Mouse (Mus musculus) liver, embryonic 14.5 days (tissue): Measurements from ENCODE around the gene Ube2t. TPM values are rescaled to one million over a fixed set of nuclear protein-coding genes. Genes with fewer than 3 reads are reported as not detected.

Experiments
- ATAC-seq: fragments of 200-750 bp; cut with Nextera tagmentation; 2 replicates; pipeline ENCODE4 v1.8.0; 2017; ENCODE audit warnings: moderate number of reproducible peaks, mild to moderate bottlenecking, moderate library complexity; ENCODE audit not compliant: insufficient read depth
- DNase-seq, 3 experiments: peaks; one replicate each; pipeline ENCODE4 v3.0.0-alpha.2; 2012 to 2013; ENCODE audit warnings: low read depth in 3 of 3, low spot score in 3 of 3
- H3K27ac ChIP-seq: fragments of 300-500 bp; sonication (generic); 2 replicates; pipeline ENCODE4 v1.5.1; 2014; ENCODE audit warnings: moderate library complexity, mild to moderate bottlenecking, control low read depth, inconsistent platforms
- H3K27me3 ChIP-seq: fragments of 300-500 bp; sonication (generic); 2 replicates; pipeline ENCODE4 v1.6.1; 2014; ENCODE audit warnings: mild to moderate bottlenecking, low read length, moderate library complexity; ENCODE audit not compliant: control insufficient read depth, insufficient read depth
- H3K36me3 ChIP-seq: fragments of 300-500 bp; sonication (generic); replicated peaks from 2 replicates; pipeline ENCODE4 v1.6.1; 2014; ENCODE audit warnings: low read depth; ENCODE audit not compliant: control insufficient read depth, insufficient read depth
- H3K4me1 ChIP-seq, 2 experiments: fragments of 200-500 bp in 1 of 2; fragments of 300-500 bp in 1 of 2; sonication (generic) in 1 of 2; replicated peaks; 2 replicates each; pipeline ENCODE4 v1.6.1; 2012 to 2014; ENCODE audit warnings: antibody characterized with exemption in 1 of 2, inconsistent platforms in 1 of 2, low read length in 1 of 2; ENCODE audit not compliant: control insufficient read depth in 2 of 2, insufficient read depth in 2 of 2
- H3K4me2 ChIP-seq: fragments of 300-500 bp; sonication (generic); 2 replicates; pipeline ENCODE4 v1.6.1; 2014; ENCODE audit warnings: low read depth, mild to moderate bottlenecking, control low read depth, moderate library complexity
- H3K4me3 ChIP-seq, 2 experiments: fragments of 200-500 bp in 1 of 2; fragments of 300-500 bp in 1 of 2; sonication (generic) in 1 of 2; 2 replicates each; pipeline ENCODE4 v1.5.1; 2012 to 2014; ENCODE audit warnings: low read depth in 2 of 2, low read length in 2 of 2, mild to moderate bottlenecking in 2 of 2, control low read depth in 1 of 2, inconsistent platforms in 1 of 2, moderate library complexity in 1 of 2; ENCODE audit not compliant: insufficient read depth in 1 of 2
- H3K9ac ChIP-seq: fragments of 300-500 bp; sonication (generic); replicated peaks from 2 replicates; pipeline ENCODE4 v1.6.1; 2014; ENCODE audit warnings: mild to moderate bottlenecking, control low read depth, moderate library complexity
- H3K9me3 ChIP-seq: fragments of 300-500 bp; sonication (generic); 2 replicates; pipeline ENCODE4 v1.6.1; 2016; ENCODE audit warnings: low read length, mixed read lengths; ENCODE audit not compliant: control insufficient read depth
- CTCF ChIP-seq: IDR thresholded peaks from 2 replicates; pipeline ENCODE4 v1.5.1; 2016; ENCODE audit warnings: antibody characterized with exemption, low read depth, control low read depth
- EP300 ChIP-seq: IDR thresholded peaks from 2 replicates; pipeline ENCODE4 v1.6.1; 2016; ENCODE audit warnings: antibody characterized with exemption, low read depth
- WGBS: fragments of 180-500 bp; shearing (Covaris S2); extraction: QIAGEN DNeasy Blood & Tissue Kit; methylation state at CpG from one replicate; pipeline ENCODE4 v1.1.7; 2014; ENCODE audit not compliant: insufficient replicate concordance; 5-methylcytosine and 5-hydroxymethylcytosine counted together
- polyA plus RNA-seq, 2 experiments: library from polyadenylated mRNA; depleted of rRNA in 1 of 2; stranded (reverse) in 1 of 2; unstranded in 1 of 2; fragments of >200 nt; fragmentation: Nextera tagmentation in 1 of 2; extraction: Ambion mirVana in 1 of 2; gene quantifications; 2 replicates each; pipeline versions ENCODE4 v1.2.1 to v1.2.3; 2012 to 2014

The Ube2t gene
- polyA plus RNA-seq, 2 experiments = 22.2 to 37.6 TPM

GRCm38 (mm10) chr1:135012472-135012871 lies 50.1 kb downstream of the Ube2t start:
- no peak overlapping the region for H3K4me3 ChIP-seq
- no peaks in the 10 kb centered on the region for H3K36me3 ChIP-seq
- no peak overlapping the region for H3K9ac ChIP-seq
- DNase-seq = no peak
- H3K9me3 ChIP-seq = no peaks in the 10 kb centered on the region
- no peak overlapping the region for H3K27ac ChIP-seq
- ATAC-seq = no peak
- WGBS = 56% methylated on average over 9 of the region's 9 CpGs
- no peaks in the 10 kb centered on the region for H3K27me3 ChIP-seq
- no peaks in the 10 kb centered on the region for H3K4me1 ChIP-seq
- no peak overlapping the region for H3K4me2 ChIP-seq
- TF ChIP-seq EP300 = no peak
- no peak for TF ChIP-seq CTCF

GRCm38 (mm10) chr1:135014921-135015445 lies 52.6 kb downstream of the Ube2t start:
- DNase-seq = no peak

GRCm38 (mm10) chr1:135016907-135017655 lies 54.7 kb downstream of the Ube2t start:
- Histone ChIP-seq H3K4me1 (no peaks in the 10 kb centered on the region; a peak in 1 of 4 replicates), H3K27me3 (no peaks in the 10 kb centered on the region; the same call in 1 of the 2 replicates), H3K9ac (no peak overlapping the region), H3K4me2 (no peak overlapping the region), H3K27ac (no peak overlapping the region), H3K36me3 (no peaks in the 10 kb centered on the region), H3K9me3 (no peaks in the 10 kb centered on the region), H3K4me3 (no peak overlapping the region)
- ATAC-seq (no peak), DNase-seq (no peak)
- no peak for TF ChIP-seq EP300
- TF ChIP-seq CTCF = no peak
- WGBS = 56% methylated on average over 10 of the region's 10 CpGs

More at GRCm38 (mm10) chr1:135014921-135015445, 52.6 kb downstream of the Ube2t start:
- Histone ChIP-seq H3K9ac (no peak overlapping the region), H3K27ac (no peak overlapping the region), H3K9me3 (no peaks in the 10 kb centered on the region), H3K4me1 (no peaks in the 10 kb centered on the region), H3K4me3 (no peak overlapping the region), H3K27me3 (no peaks in the 10 kb centered on the region; the same call in 1 of the 2 replicates), H3K4me2 (no peak overlapping the region), H3K36me3 (no peaks in the 10 kb centered on the region)
- ATAC-seq = no peak
- WGBS = 57% methylated on average over 10 of the region's 10 CpGs
- TF ChIP-seq CTCF (no peak), EP300 (no peak)

- no peak overlapping the region for H3K27ac ChIP-seq
- H3K9ac ChIP-seq = no peak overlapping the region
- TF ChIP-seq CTCF (no peak), EP300 (no peak)
- H3K9me3 ChIP-seq = no peaks in the 10 kb centered on the region
- DNase-seq (no peak), ATAC-seq (no peak)
- 65% methylated on average over 2 of the region's 2 CpGs for WGBS
- H3K4me1 ChIP-seq = no peaks in the 10 kb centered on the region; a peak in 1 of 4 replicates
- no peaks in the 10 kb centered on the region; the same call in 1 of the 2 replicates for H3K27me3 ChIP-seq
- H3K36me3 ChIP-seq = no peaks in the 10 kb centered on the region
- no peak overlapping the region for H3K4me3 ChIP-seq
- H3K4me2 ChIP-seq = no peak overlapping the region
Measured at GRCm38 (mm10) chr1:135017656-135018015, 55.3 kb downstream of the Ube2t start.

- H3K9me3 ChIP-seq = no peaks in the 10 kb centered on the region
- H3K4me1 ChIP-seq = no peaks in the 10 kb centered on the region; a peak in 1 of 4 replicates
- no peak for DNase-seq
- H3K4me2 ChIP-seq = no peak overlapping the region
- H3K27me3 ChIP-seq = no peaks in the 10 kb centered on the region; the same call in 1 of the 2 replicates
- 26% methylated on average over 13 of the region's 13 CpGs for WGBS
- TF ChIP-seq EP300 (no peak), CTCF (no peak)
- no peak overlapping the region for H3K4me3 ChIP-seq
- H3K9ac ChIP-seq = no peak overlapping the region
- H3K36me3 ChIP-seq = no peaks in the 10 kb centered on the region
- no peak for ATAC-seq
- H3K27ac ChIP-seq = no peak overlapping the region
Measured at GRCm38 (mm10) chr1:135019087-135019774, 56.9 kb downstream of the Ube2t start.
